Mouse (Mus musculus): Measurements from ENCODE around the gene Atxn2. TPM values are rescaled to one million over a fixed set of nuclear protein-coding genes. Genes with fewer than 3 reads are reported as not detected.

The Atxn2 gene
- polyA plus RNA-seq, 1 experiment: 71.9 TPM

- TF ChIP-seq POLR2A (IDR thresholded peaks at IDR 0.05; ENCODE audit: low read depth, low read length) (no peak), CTCF (IDR thresholded peaks at IDR 0.05; ENCODE audit: extremely low read depth, insufficient read depth, insufficient read length, insufficient replicate concordance) (no peak)
- no peak for DNase-seq (ENCODE audit: low read depth in 1 of 2, low spot score in 2 of 2)
Measured at GRCm38 (mm10) chr5:121710851-121711173, 325 bp upstream of the Atxn2 start.

GRCm38 (mm10) chr5:121711928-121712231, 743 bp downstream of the Atxn2 start:
- H3K27me3 ChIP-seq (ENCODE audit: control insufficient read depth, insufficient read depth, low read length): no peaks in the 10 kb centered on the region; the same call in 1 of the 2 replicates
- WGBS: 4% methylated on average over 39 of the region's 57 CpGs
- no peaks in the 10 kb centered on the region for H3K36me3 ChIP-seq (ENCODE audit: control insufficient read depth, insufficient read depth, low read length)
- TF ChIP-seq POLR2A (IDR thresholded peaks at IDR 0.05; ENCODE audit: low read depth, low read length) (no peak), CTCF (IDR thresholded peaks at IDR 0.05; ENCODE audit: extremely low read depth, insufficient read depth, insufficient read length, insufficient replicate concordance) (no peak)
- peak overlapping the region; percentile 86 for H3K27ac ChIP-seq (ENCODE audit: insufficient read depth, low read length)
- DNase-seq (ENCODE audit: low read depth in 1 of 2, low spot score in 2 of 2): no peak
- peaks cover 4% of the 10 kb centered on the region for H3K4me1 ChIP-seq (ENCODE audit: control insufficient read depth, insufficient read depth, insufficient read length)
- peak overlapping the region; percentile 84 for H3K4me3 ChIP-seq (ENCODE audit: extremely low read depth, insufficient read depth, insufficient read length)

More at GRCm38 (mm10) chr5:121710851-121711173, 325 bp upstream of the Atxn2 start:
- WGBS: under 1% methylated on average over 12 of the region's 12 CpGs
- Histone ChIP-seq H3K36me3 (ENCODE audit: control insufficient read depth, insufficient read depth, low read length) (no peaks in the 10 kb centered on the region), H3K27ac (ENCODE audit: insufficient read depth, low read length) (peak overlapping the region; percentile 99), H3K4me3 (ENCODE audit: extremely low read depth, insufficient read depth, insufficient read length) (peak overlapping the region; percentile 100), H3K27me3 (ENCODE audit: control insufficient read depth, insufficient read depth, low read length) (no peaks in the 10 kb centered on the region; the same call in 1 of the 2 replicates), H3K4me1 (ENCODE audit: control insufficient read depth, insufficient read depth, insufficient read length) (peaks cover 4% of the 10 kb centered on the region)

GRCm38 (mm10) chr5:121712232-121712933, 1.2 kb downstream of the Atxn2 start:
- DNase-seq (ENCODE audit: low read depth in 1 of 2, low spot score in 2 of 2): peak in 1 of 2 experiments; percentile 25
- Histone ChIP-seq H3K4me1 (ENCODE audit: control insufficient read depth, insufficient read depth, insufficient read length) (peaks cover 4% of the 10 kb centered on the region), H3K4me3 (ENCODE audit: extremely low read depth, insufficient read depth, insufficient read length) (peak overlapping the region; percentile 84), H3K27me3 (ENCODE audit: control insufficient read depth, insufficient read depth, low read length) (no peaks in the 10 kb centered on the region; the same call in 1 of the 2 replicates), H3K27ac (ENCODE audit: insufficient read depth, low read length) (0 out of 2 replicates have a peak overlapping the region, but pooled peaks have one; percentile 18), H3K36me3 (ENCODE audit: control insufficient read depth, insufficient read depth, low read length) (no peaks in the 10 kb centered on the region)
- under 1% methylated on average over 63 of the region's 66 CpGs for WGBS
- TF ChIP-seq POLR2A (IDR thresholded peaks at IDR 0.05; ENCODE audit: low read depth, low read length) (no peak), CTCF (IDR thresholded peaks at IDR 0.05; ENCODE audit: extremely low read depth, insufficient read depth, insufficient read length, insufficient replicate concordance) (no peak)

- WGBS: 11% methylated on average over 32 of the region's 32 CpGs
- Histone ChIP-seq H3K4me3 (ENCODE audit: extremely low read depth, insufficient read depth, insufficient read length) (peak overlapping the region; percentile 84), H3K27ac (ENCODE audit: insufficient read depth, low read length) (no peak overlapping the region), H3K27me3 (ENCODE audit: control insufficient read depth, insufficient read depth, low read length) (no peaks in the 10 kb centered on the region; the same call in 1 of the 2 replicates), H3K4me1 (ENCODE audit: control insufficient read depth, insufficient read depth, insufficient read length) (peaks cover 4% of the 10 kb centered on the region), H3K36me3 (ENCODE audit: control insufficient read depth, insufficient read depth, low read length) (no peaks in the 10 kb centered on the region)
- DNase-seq (ENCODE audit: low read depth in 1 of 2, low spot score in 2 of 2): no peak
- TF ChIP-seq CTCF (IDR thresholded peaks at IDR 0.05; ENCODE audit: extremely low read depth, insufficient read depth, insufficient read length, insufficient replicate concordance) (no peak), POLR2A (IDR thresholded peaks at IDR 0.05; ENCODE audit: low read depth, low read length) (no peak)
Measured at GRCm38 (mm10) chr5:121712934-121713538, 1.9 kb downstream of the Atxn2 start.

- Histone ChIP-seq H3K4me1 (ENCODE audit: control insufficient read depth, insufficient read depth, insufficient read length) (peaks cover 4% of the 10 kb centered on the region), H3K4me3 (ENCODE audit: extremely low read depth, insufficient read depth, insufficient read length) (no peak overlapping the region)
- TF ChIP-seq CTCF (IDR thresholded peaks at IDR 0.05; ENCODE audit: extremely low read depth, insufficient read depth, insufficient read length, insufficient replicate concordance) (no peak), POLR2A (IDR thresholded peaks at IDR 0.05; ENCODE audit: low read depth, low read length) (no peak)
Measured at GRCm38 (mm10) chr5:121714331-121714730, 3.2 kb downstream of the Atxn2 start.

GRCm38 (mm10) chr5:121714928-121715327, 3.8 kb downstream of the Atxn2 start:
- TF ChIP-seq CTCF (IDR thresholded peaks at IDR 0.05; ENCODE audit: extremely low read depth, insufficient read depth, insufficient read length, insufficient replicate concordance): no peak
- no peak for TF ChIP-seq POLR2A (IDR thresholded peaks at IDR 0.05; ENCODE audit: low read depth, low read length)
- H3K4me1 ChIP-seq (ENCODE audit: control insufficient read depth, insufficient read depth, insufficient read length): peaks cover 4% of the 10 kb centered on the region
- 70% methylated on average over 6 of the region's 6 CpGs for WGBS
- H3K36me3 ChIP-seq (ENCODE audit: control insufficient read depth, insufficient read depth, low read length): no peaks in the 10 kb centered on the region
- no peak overlapping the region for H3K4me3 ChIP-seq (ENCODE audit: extremely low read depth, insufficient read depth, insufficient read length)
- H3K27ac ChIP-seq (ENCODE audit: insufficient read depth, low read length): no peak overlapping the region
- DNase-seq (ENCODE audit: low read depth in 1 of 2, low spot score in 2 of 2): no peak
- no peaks in the 10 kb centered on the region; the same call in 1 of the 2 replicates for H3K27me3 ChIP-seq (ENCODE audit: control insufficient read depth, insufficient read depth, low read length)

More at GRCm38 (mm10) chr5:121714331-121714730, 3.2 kb downstream of the Atxn2 start:
- Histone ChIP-seq H3K27ac (ENCODE audit: insufficient read depth, low read length) (no peak overlapping the region), H3K36me3 (ENCODE audit: control insufficient read depth, insufficient read depth, low read length) (no peaks in the 10 kb centered on the region), H3K27me3 (ENCODE audit: control insufficient read depth, insufficient read depth, low read length) (no peaks in the 10 kb centered on the region; the same call in 1 of the 2 replicates)
- WGBS: 100% methylated on average over 1 of the region's 1 CpGs
- no peak for DNase-seq (ENCODE audit: low read depth in 1 of 2, low spot score in 2 of 2)

GRCm38 (mm10) chr5:121718462-121718861, 7.3 kb downstream of the Atxn2 start:
- DNase-seq (ENCODE audit: low read depth in 1 of 2, low spot score in 2 of 2): no peak
- H3K27me3 ChIP-seq (ENCODE audit: control insufficient read depth, insufficient read depth, low read length): no peaks in the 10 kb centered on the region
- peaks cover 2% of the 10 kb centered on the region for H3K4me1 ChIP-seq (ENCODE audit: control insufficient read depth, insufficient read depth, insufficient read length)
- H3K27ac ChIP-seq (ENCODE audit: insufficient read depth, low read length): no peak overlapping the region
- no peak overlapping the region for H3K4me3 ChIP-seq (ENCODE audit: extremely low read depth, insufficient read depth, insufficient read length)
- no peaks in the 10 kb centered on the region for H3K36me3 ChIP-seq (ENCODE audit: control insufficient read depth, insufficient read depth, low read length)
- TF ChIP-seq POLR2A (IDR thresholded peaks at IDR 0.05; ENCODE audit: low read depth, low read length) (no peak), CTCF (IDR thresholded peaks at IDR 0.05; ENCODE audit: extremely low read depth, insufficient read depth, insufficient read length, insufficient replicate concordance) (no peak)
- WGBS: 88% methylated on average over 5 of the region's 5 CpGs
